Mouse (Mus musculus) T-helper 17 cell (primary cell): ENCODE data around the gene Ndufs1.
"Not testable (repeated sequence)": the region's sequence is repeated elsewhere in the genome, so short reads cannot be mapped to it uniquely, and the experiment has no call there.

ENCODE experiments used
- in situ Hi-C, 2 experiments: fragments of 300-600 bp; cut with MboI, MseI; formaldehyde crosslinking; loops; 1 replicate in 1 of 2; 2 replicates in 1 of 2; pipeline ENCODE4 v1.15.1; 2025; ENCODE audit warnings: high pct_unique_total_duplicates in 2 of 2

Ndufs1 gene

GRCm38 (mm10) chr1:63188536-63188935, 11.9 kb upstream of the Ndufs1 start:
- in situ Hi-C loops: loop anchor here in 1 of 2 experiments (25.0 kb wide), 1 partner anchor 1999 kb away; the partner anchor contains the start of genes Idh1 and Pikfyve

- in situ Hi-C loops: loop anchor here in 1 of 2 experiments (25.0 kb wide), 1 partner anchor 2002 kb away; the partner anchor contains the start of genes Idh1 and Pikfyve
Observed at GRCm38 (mm10) chr1:63185430-63185829, 8.8 kb upstream of the Ndufs1 start.

GRCm38 (mm10) chr1:63182636-63183270, 6.1 kb upstream of the Ndufs1 start:
- in situ Hi-C loops: loop anchor here in 1 of 2 experiments (5.0 to 25.0 kb wide), 2 partner anchors 70 to 2005 kb away; partner anchors contain the start of genes Idh1, Ino80d and Pikfyve

GRCm38 (mm10) chr1:63182212-63182611, 5.6 kb upstream of the Ndufs1 start:
- in situ Hi-C loops: loop anchor here in 1 of 2 experiments (5.0 to 25.0 kb wide), 2 partner anchors 70 to 2005 kb away; partner anchors contain the start of genes Idh1, Ino80d and Pikfyve

- in situ Hi-C loops: loop anchor here in 1 of 2 experiments (5.0 to 25.0 kb wide), 2 partner anchors 69 to 2006 kb away; partner anchors contain the start of genes Idh1, Ino80d and Pikfyve
Observed at GRCm38 (mm10) chr1:63181480-63181879, 4.8 kb upstream of the Ndufs1 start.

- in situ Hi-C loops: loop anchor here in 1 of 2 experiments (5.0 to 25.0 kb wide), 2 partner anchors 69 to 2006 kb away; partner anchors contain the start of genes Idh1, Ino80d and Pikfyve
Observed at GRCm38 (mm10) chr1:63181019-63181418, 4.4 kb upstream of the Ndufs1 start.

- in situ Hi-C loops: loop anchor here in 1 of 2 experiments (5.0 to 25.0 kb wide), 2 partner anchors 68 to 2007 kb away; partner anchors contain the start of genes Idh1, Ino80d and Pikfyve
Observed at GRCm38 (mm10) chr1:63180575-63180974, 3.9 kb upstream of the Ndufs1 start.

GRCm38 (mm10) chr1:63180122-63180521, 3.5 kb upstream of the Ndufs1 start:
- in situ Hi-C loops: loop anchor here in 1 of 2 experiments (5.0 to 25.0 kb wide), 2 partner anchors 68 to 2007 kb away; partner anchors contain the start of genes Idh1, Ino80d and Pikfyve

GRCm38 (mm10) chr1:63178308-63178707, 1.7 kb upstream of the Ndufs1 start:
- in situ Hi-C loops: loop anchor here in 1 of 2 experiments (10.0 to 25.0 kb wide), 2 partner anchors 1356 to 2009 kb away; partner anchors contain the start of genes Creb1, Idh1 and Pikfyve

- in situ Hi-C loops: loop anchor here in 1 of 2 experiments (10.0 to 25.0 kb wide), 2 partner anchors 1359 to 2011 kb away; partner anchors contain the start of genes Creb1, Idh1 and Pikfyve
Observed at GRCm38 (mm10) chr1:63176259-63176603, 402 bp downstream of the Ndufs1 start.

- in situ Hi-C loops: loop anchor here in 1 of 2 experiments (10.0 to 25.0 kb wide), 2 partner anchors 1359 to 2011 kb away; partner anchors contain the start of genes Creb1, Idh1 and Pikfyve
Observed at GRCm38 (mm10) chr1:63175853-63176252, 780 bp downstream of the Ndufs1 start.

GRCm38 (mm10) chr1:63168638-63169037, 8.0 kb downstream of the Ndufs1 start:
- in situ Hi-C loops: no loop called here

- in situ Hi-C loops: no loop called here
Observed at GRCm38 (mm10) chr1:63140231-63140630, 36.4 kb downstream of the Ndufs1 start.

- in situ Hi-C loops: not testable (repeated sequence)
Observed at GRCm38 (mm10) chr1:63138586-63138985, 38.0 kb downstream of the Ndufs1 start.

GRCm38 (mm10) chr1:63137971-63138370, 38.7 kb downstream of the Ndufs1 start:
- in situ Hi-C loops: no loop called here

- in situ Hi-C loops: no loop called here
Observed at GRCm38 (mm10) chr1:63134530-63134929, 42.1 kb downstream of the Ndufs1 start.

GRCm38 (mm10) chr1:63131766-63132165, 44.9 kb downstream of the Ndufs1 start:
- in situ Hi-C loops: no loop called here

GRCm38 (mm10) chr1:63130883-63131282, 45.8 kb downstream of the Ndufs1 start:
- in situ Hi-C loops: no loop called here

- in situ Hi-C loops: no loop called here
Observed at GRCm38 (mm10) chr1:63129857-63130690, 46.6 kb downstream of the Ndufs1 start.

- in situ Hi-C loops: no loop called here
Observed at GRCm38 (mm10) chr1:63129273-63129672, 47.4 kb downstream of the Ndufs1 start.

GRCm38 (mm10) chr1:63126206-63126605, 50.4 kb downstream of the Ndufs1 start:
- in situ Hi-C loops: no loop called here
